Mouse (Mus musculus): ENCODE data around the gene Ano7.

DNA sequence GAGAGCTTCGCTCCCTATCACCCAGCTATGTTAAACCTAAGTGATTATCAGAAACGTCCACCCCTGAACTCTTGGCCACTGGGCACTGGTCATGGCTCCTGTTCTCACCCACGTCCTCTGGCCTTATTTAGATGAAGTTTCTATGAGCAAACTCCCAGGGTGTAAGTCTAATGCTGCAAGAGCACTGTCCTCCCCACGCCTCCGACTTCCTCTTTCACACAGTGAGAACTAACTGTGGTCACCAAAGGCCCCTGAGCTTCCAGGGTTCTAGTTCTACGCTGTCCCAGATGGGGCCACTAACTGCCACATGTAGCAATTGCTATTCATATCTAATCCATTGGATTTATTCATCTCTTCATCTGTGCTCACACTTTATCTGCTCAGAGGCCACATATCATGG, 8.1 kb upstream of the Ano7 start:
- TF ChIP-seq CTCF (IDR thresholded peaks at IDR 0.05; ENCODE audit: low read depth) = no peak
- no peak for TF ChIP-seq EP300 (IDR thresholded peaks at IDR 0.05; ENCODE audit: low read depth)

Measured in heart, postnatal 0 days (tissue).